Mouse (Mus musculus) bone marrow macrophage, adult 2 months (primary cell): Measurements from ENCODE around the gene Nos1.

Source experiments
- CTCF ChIP-seq: IDR thresholded peaks from 2 replicates; pipeline ENCODE4 v1.5.1; 2012; ENCODE audit warnings: low read depth, mild to moderate bottlenecking, low read length, moderate library complexity
- POLR2A ChIP-seq: IDR thresholded peaks from 2 replicates; pipeline ENCODE4 v1.6.1; 2012; ENCODE audit warnings: mild to moderate bottlenecking, low read depth, low read length, borderline replicate concordance

GRCm38 (mm10) chr5:117790071-117790470 lies 9.2 kb downstream of the Nos1 start:
- TF ChIP-seq POLR2A (no peak), CTCF (no peak)
